Mouse (Mus musculus) stomach, embryonic 16.5 days (tissue): ENCODE results near the gene Trpc2. TPM values are rescaled to one million over a fixed set of nuclear protein-coding genes. Genes with fewer than 3 reads are reported as not detected.

Experiments
- polyA plus RNA-seq: library from polyadenylated mRNA; unstranded; fragments of >200 nt; fragmentation: Nextera tagmentation; extraction: Ambion mirVana; gene quantifications from 2 replicates; pipeline ENCODE4 v1.2.1, GENCODE M21; 2015

The Trpc2 gene
- polyA plus RNA-seq, 1 experiment from 2014 or later: not detected

Other genes starting within 250 kb of the Trpc2 start
- gene Inppl1, start 244.9 kb upstream of the Trpc2 start, polyA plus RNA-seq: 27.8 and 34.1 TPM in 2 replicates
- 1.8 and 2.0 TPM in 2 replicates for gene Folr2, start 225.9 kb upstream of the Trpc2 start, polyA plus RNA-seq
- 55.9 and 57.7 TPM in 2 replicates for gene Anapc15, start 219.4 kb upstream of the Trpc2 start, polyA plus RNA-seq
- gene Folr1, start 212.3 kb upstream of the Trpc2 start, polyA plus RNA-seq: 9.2 and 14.3 TPM in 2 replicates
- 147 and 149 TPM in 2 replicates for gene Lamtor1, start 177.2 kb upstream of the Trpc2 start, polyA plus RNA-seq
- 0.21 and 1.2 TPM in 2 replicates for gene Tomt, start 176.8 kb upstream of the Trpc2 start, polyA plus RNA-seq
- 10.3 and 11.5 TPM in 2 replicates for gene Lrrc51, start 149.2 kb upstream of the Trpc2 start, polyA plus RNA-seq
- 60.9 and 64.3 TPM in 2 replicates for gene Numa1, start 149.0 kb upstream of the Trpc2 start, polyA plus RNA-seq
- 2.6 and 3.3 TPM in 2 replicates for gene Il18bp, start 64.4 kb upstream of the Trpc2 start, polyA plus RNA-seq
- 27.0 and 31.7 TPM in 2 replicates for gene Rnf121, start 17.6 kb upstream of the Trpc2 start, polyA plus RNA-seq
- 28.2 and 28.9 TPM in 2 replicates for gene Xndc1, start 17.6 kb upstream of the Trpc2 start, polyA plus RNA-seq
- 0.84 and 1.1 TPM in 2 replicates for gene Xntrpc, start 17.4 kb upstream of the Trpc2 start, polyA plus RNA-seq
- gene Art1, start 18.6 kb downstream of the Trpc2 start, polyA plus RNA-seq: 0.36 and 7.1 TPM in 2 replicates
- gene Art5, start 26.4 kb downstream of the Trpc2 start, polyA plus RNA-seq: 0.34 and 0.77 TPM in 2 replicates
- gene Chrna10, start 33.7 kb downstream of the Trpc2 start, polyA plus RNA-seq: not detected in 2 replicates
- 34.5 and 35.0 TPM in 2 replicates for gene Nup98, start 127.1 kb downstream of the Trpc2 start, polyA plus RNA-seq
- gene Pgap2, start 127.1 kb downstream of the Trpc2 start, polyA plus RNA-seq: 109 and 126 TPM in 2 replicates
- 62.0 and 68.0 TPM in 2 replicates for gene Rhog, start 172.9 kb downstream of the Trpc2 start, polyA plus RNA-seq
- 33.7 and 36.1 TPM in 2 replicates for gene Stim1, start 184.7 kb downstream of the Trpc2 start, polyA plus RNA-seq